Mouse (Mus musculus) heart, embryonic 14.5 days (tissue): ENCODE results near the gene Ppp1r14d. TPM values are rescaled to one million over a fixed set of nuclear protein-coding genes. Genes with fewer than 3 reads are reported as not detected.

Experiments used
- ATAC-seq: fragments of 200-750 bp; cut with Nextera tagmentation; 2 replicates; pipeline ENCODE4 v1.8.0; 2017; ENCODE audit warnings: low read depth, moderate TSS enrichment; ENCODE audit not compliant: insufficient number of reproducible peaks, insufficient read depth, low FRiP score
- H3K27ac ChIP-seq, 2 experiments: fragments of 200-500 bp in 1 of 2; fragments of 300-500 bp in 1 of 2; sonication (generic) in 1 of 2; replicated peaks in 1 of 2; 2 replicates each; pipeline ENCODE4 v1.5.1; 2012 to 2014; ENCODE audit warnings: low read depth in 2 of 2, low read length in 2 of 2, control low read depth in 1 of 2, mild to moderate bottlenecking in 1 of 2, mixed read lengths in 1 of 2; ENCODE audit not compliant: control insufficient read depth in 1 of 2, insufficient read depth in 1 of 2
- H3K27me3 ChIP-seq: fragments of 300-500 bp; sonication (generic); 2 replicates; pipeline ENCODE4 v1.6.1; 2014; ENCODE audit warnings: mild to moderate bottlenecking, low read length, control low read depth; ENCODE audit not compliant: control insufficient read depth, insufficient read depth
- H3K36me3 ChIP-seq: fragments of 300-500 bp; sonication (generic); 2 replicates; pipeline ENCODE4 v1.6.1; 2014; ENCODE audit warnings: mild to moderate bottlenecking, control low read depth, low read length, mixed read lengths; ENCODE audit not compliant: control insufficient read depth, insufficient read depth
- H3K4me1 ChIP-seq, 2 experiments: fragments of 200-500 bp in 1 of 2; fragments of 300-500 bp in 1 of 2; sonication (generic) in 1 of 2; 2 replicates each; pipeline ENCODE4 v1.6.1; 2012 to 2014; ENCODE audit warnings: low read length in 2 of 2, control low read depth in 1 of 2, mixed read lengths in 1 of 2; ENCODE audit not compliant: control insufficient read depth in 2 of 2, insufficient read depth in 2 of 2
- H3K4me2 ChIP-seq: fragments of 300-500 bp; sonication (generic); 2 replicates; pipeline ENCODE4 v1.6.1; 2014; ENCODE audit warnings: mild to moderate bottlenecking, low read length
- H3K4me3 ChIP-seq, 2 experiments: fragments of 200-500 bp in 1 of 2; fragments of 300-500 bp in 1 of 2; sonication (generic) in 1 of 2; 2 replicates each; pipeline ENCODE4 v1.5.1; 2012 to 2014; ENCODE audit warnings: low read length in 2 of 2, mild to moderate bottlenecking in 2 of 2, control low read depth in 1 of 2, low read depth in 1 of 2, moderate library complexity in 1 of 2; ENCODE audit not compliant: control insufficient read depth in 1 of 2, insufficient read depth in 1 of 2
- H3K9ac ChIP-seq: fragments of 300-500 bp; sonication (generic); 2 replicates; pipeline ENCODE4 v1.6.1; 2014; ENCODE audit warnings: mild to moderate bottlenecking, low read length
- H3K9me3 ChIP-seq: fragments of 300-500 bp; sonication (generic); 2 replicates; pipeline ENCODE4 v1.6.1; 2016; ENCODE audit warnings: low read length, control low read depth; ENCODE audit not compliant: control insufficient read depth
- WGBS: fragments of 180-500 bp; shearing (Covaris S2); extraction: QIAGEN DNeasy Blood & Tissue Kit; methylation state at CpG from one replicate; pipeline ENCODE4 v1.1.7; 2014; 5-methylcytosine and 5-hydroxymethylcytosine counted together
- polyA plus RNA-seq: library from polyadenylated mRNA; unstranded; fragments of >200 nt; fragmentation: Nextera tagmentation; extraction: Ambion mirVana; gene quantifications from 2 replicates; pipeline ENCODE4 v1.2.1, GENCODE M21; 2014

The Ppp1r14d gene
- not detected in 2 replicates for polyA plus RNA-seq

DNA sequence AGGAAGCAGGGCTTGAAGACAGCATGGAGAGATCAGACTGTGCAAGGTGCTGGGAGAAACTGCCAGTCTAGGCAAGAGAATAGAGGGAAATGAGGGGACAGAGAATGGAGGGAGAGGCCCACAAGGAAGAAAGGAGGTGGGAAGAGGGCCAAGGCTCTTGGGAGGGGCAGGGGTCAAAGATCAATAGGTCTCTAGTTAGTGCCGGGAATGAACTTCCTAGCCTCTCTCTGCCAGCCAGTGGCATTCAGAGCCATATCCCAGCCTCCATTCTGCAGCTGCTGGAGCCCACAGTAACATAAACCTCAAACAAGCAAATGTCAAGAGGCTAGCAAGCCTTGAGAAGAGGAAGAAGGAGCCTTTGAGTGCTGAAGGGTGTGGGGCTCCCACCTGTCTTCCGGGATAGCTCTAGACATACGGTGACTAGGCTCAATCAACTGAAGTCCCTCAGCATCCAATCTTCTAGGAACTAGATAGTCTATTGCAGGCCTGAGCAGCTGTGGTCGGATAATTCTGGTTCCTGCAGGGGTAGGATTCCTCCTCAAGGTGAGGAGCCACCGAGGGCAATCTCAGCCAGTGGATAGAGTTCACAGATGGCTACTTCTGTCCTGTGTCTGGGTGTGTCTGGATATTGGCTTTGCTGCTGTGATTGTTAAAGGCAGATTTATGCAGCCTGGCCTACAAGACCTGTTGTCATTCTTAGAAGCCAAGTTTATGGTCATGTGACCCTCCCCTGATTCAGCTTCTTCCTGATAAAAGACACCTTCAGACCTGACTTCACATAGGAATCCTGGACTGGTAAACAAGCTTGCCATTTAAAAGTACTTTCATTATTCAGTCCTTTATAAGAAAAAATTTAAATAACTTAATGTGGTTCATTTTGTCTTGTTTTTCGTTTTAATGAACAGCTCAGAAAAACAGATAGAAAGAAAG, at the start of gene Ppp1r14d:
Gene Ppp1r14d (minus strand): TSS at position 132 of the 930 bp plus-strand sequence.
- no peak for ATAC-seq
- 62% methylated on average over 6 of the region's 6 CpGs for WGBS
- no peaks in the 10 kb centered on the region for H3K36me3 ChIP-seq
- no peaks in the 10 kb centered on the region for H3K4me1 ChIP-seq
- H3K4me2 ChIP-seq, result no peak within 1 kb of the TSS
- no peak within 1 kb of the TSS for H3K9ac ChIP-seq
- H3K4me3 ChIP-seq, result no peak within 1 kb of the TSS
- no peaks in the 10 kb centered on the region for H3K9me3 ChIP-seq
- peaks cover 12% of the 10 kb centered on the region for H3K27me3 ChIP-seq
- H3K27ac ChIP-seq, result no peak within 1 kb of the TSS

DNA sequence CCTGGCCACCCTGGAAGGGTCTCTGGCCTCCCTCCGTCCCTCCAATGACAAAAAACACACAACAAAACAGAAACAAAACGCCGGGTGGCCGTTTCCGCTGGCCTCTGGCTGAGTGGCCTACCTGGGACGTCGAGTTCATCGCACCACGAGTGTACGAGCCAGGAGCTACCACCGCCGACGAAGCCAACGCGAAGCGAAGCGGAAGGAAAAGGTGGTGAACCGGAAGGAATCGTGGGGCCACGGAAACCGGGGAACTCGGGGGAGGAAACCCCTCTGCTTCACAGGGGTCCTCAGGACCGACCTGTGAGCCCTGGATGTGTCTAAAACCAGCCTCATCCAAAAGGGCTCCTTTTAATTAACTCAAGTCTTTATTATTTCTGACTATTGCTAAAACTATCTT, 48.1 kb upstream of the Ppp1r14d start:
- no peaks in the 10 kb centered on the region for H3K27me3 ChIP-seq
- 86% methylated on average over 23 of the region's 23 CpGs for WGBS

DNA sequence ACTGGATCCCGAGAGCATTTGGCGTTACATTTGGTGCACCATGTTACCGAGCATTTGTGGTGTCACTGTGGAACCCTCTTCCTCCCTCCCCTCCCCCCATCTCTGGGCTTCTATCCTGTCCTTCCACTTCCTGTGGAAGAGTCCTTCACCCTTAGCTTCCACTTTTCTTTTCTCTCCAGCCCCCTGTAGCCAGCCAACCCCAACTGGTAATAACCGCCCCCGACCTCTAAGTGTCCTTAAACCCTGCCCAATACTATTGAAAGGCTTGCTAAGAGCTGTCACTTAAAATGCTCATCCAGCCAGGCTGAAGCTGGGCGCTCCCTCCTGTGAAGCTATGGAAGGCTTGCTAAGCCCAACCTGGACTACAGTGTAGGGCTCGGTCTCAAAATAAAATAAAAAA, 47.2 kb upstream of the Ppp1r14d start:
- H3K27me3 ChIP-seq, result no peaks in the 10 kb centered on the region
- H3K27ac ChIP-seq, result no peak overlapping the region
- no peaks in the 10 kb centered on the region for H3K4me1 ChIP-seq
- 71% methylated on average over 7 of the region's 7 CpGs for WGBS
- ATAC-seq, result no peak
- no peaks in the 10 kb centered on the region for H3K9me3 ChIP-seq
- no peaks in the 10 kb centered on the region for H3K36me3 ChIP-seq
- no peak overlapping the region for H3K9ac ChIP-seq
- no peak overlapping the region for H3K4me3 ChIP-seq
- H3K4me2 ChIP-seq, result no peak overlapping the region

More for the DNA sequence above, 48.1 kb upstream of the Ppp1r14d start:
- no peak overlapping the region for H3K4me2 ChIP-seq
- H3K4me1 ChIP-seq, result no peaks in the 10 kb centered on the region
- no peaks in the 10 kb centered on the region for H3K9me3 ChIP-seq
- no peaks in the 10 kb centered on the region for H3K36me3 ChIP-seq
- H3K9ac ChIP-seq, result no peak overlapping the region
- no peak for ATAC-seq
- H3K27ac ChIP-seq, result no peak overlapping the region
- no peak overlapping the region for H3K4me3 ChIP-seq

- Histone ChIP-seq H3K4me1 (no peaks in the 10 kb centered on the region), H3K27me3 (peaks cover 17% of the 10 kb centered on the region), H3K4me3 (no peak overlapping the region), H3K9ac (no peak overlapping the region), H3K9me3 (no peaks in the 10 kb centered on the region), H3K27ac (no peak overlapping the region), H3K36me3 (no peaks in the 10 kb centered on the region), H3K4me2 (no peak overlapping the region)
- no peak for ATAC-seq
- WGBS, result 75% methylated on average over 1 of the region's 1 CpGs
Measured at GRCm38 (mm10) chr2:119274126-119274525, 44.4 kb upstream of the Ppp1r14d start.

DNA sequence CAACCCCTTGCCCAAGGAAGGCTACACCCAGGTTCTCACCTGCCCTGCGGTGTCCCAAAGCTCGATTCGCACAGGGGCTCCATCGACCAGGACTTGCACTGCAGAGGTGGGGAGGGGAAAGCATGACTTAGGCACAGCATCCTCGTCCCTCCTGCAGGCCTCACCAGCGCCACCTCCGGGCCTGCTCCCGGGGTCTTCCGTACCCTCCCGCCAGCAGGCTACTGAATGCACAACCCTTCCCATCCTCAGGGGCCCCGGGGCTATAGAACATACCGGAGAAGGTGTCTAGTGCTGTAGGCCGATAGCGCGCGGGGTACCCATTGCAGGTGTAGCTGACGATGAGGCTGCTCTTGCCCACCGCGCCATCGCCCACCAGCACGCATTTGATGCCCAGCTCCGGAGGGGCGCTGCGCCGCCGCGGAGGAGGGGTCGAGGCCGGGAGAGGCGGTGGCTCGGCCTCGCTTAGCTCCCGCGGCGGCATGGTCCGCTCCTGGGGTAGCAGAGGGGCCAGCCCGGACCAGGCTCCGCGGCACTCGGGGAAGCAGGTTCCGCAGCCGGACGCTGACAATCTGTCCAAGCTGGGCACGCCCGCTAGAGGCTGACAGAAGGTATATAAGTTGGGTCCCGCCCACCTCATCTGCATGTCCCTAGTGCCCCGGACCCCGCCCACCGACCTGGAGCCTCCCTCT, 41.1 kb upstream of the Ppp1r14d start, which contains the start of gene Rhov:
Gene Rhov (minus strand): TSS at position 630 of the 689 bp plus-strand sequence.
- ATAC-seq, result peak; percentile 74
- Histone ChIP-seq H3K27me3 (peaks cover 21% of the 10 kb centered on the region), H3K9me3 (no peaks in the 10 kb centered on the region), H3K36me3 (no peaks in the 10 kb centered on the region), H3K4me3 (peak within 1 kb of the TSS; percentile 49 to 62), H3K4me1 (no peaks in the 10 kb centered on the region), H3K4me2 (peak within 1 kb of the TSS; percentile 99), H3K27ac (no peak within 1 kb of the TSS), H3K9ac (peak within 1 kb of the TSS; percentile 69)
- WGBS, result under 1% methylated on average over 49 of the region's 49 CpGs

- H3K27ac ChIP-seq, result no peak overlapping the region
- ATAC-seq, result no peak
- 46% methylated on average over 9 of the region's 9 CpGs for WGBS
Measured at GRCm38 (mm10) chr2:119270286-119270642, 40.6 kb upstream of the Ppp1r14d start.

DNA sequence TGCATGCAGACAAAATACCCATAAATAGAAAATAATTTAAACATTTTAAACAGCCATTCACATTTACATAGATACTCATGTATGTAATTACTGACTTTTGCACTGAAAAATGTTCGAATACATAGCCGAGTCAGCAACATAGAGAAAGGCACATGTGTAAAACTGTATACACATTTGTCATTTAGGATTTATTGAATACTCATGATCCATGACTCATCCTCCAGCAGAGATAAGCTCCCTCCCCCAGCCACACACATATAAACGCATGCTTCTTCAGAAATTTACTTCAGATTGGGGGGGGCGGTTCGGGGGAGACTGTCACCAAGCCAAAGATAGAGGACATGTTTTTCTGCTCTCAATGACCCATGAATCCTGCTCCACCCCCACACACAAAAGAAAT, 34.1 kb upstream of the Ppp1r14d start:
- no peak for ATAC-seq
- H3K36me3 ChIP-seq, result no peaks in the 10 kb centered on the region
- no peak overlapping the region for H3K27ac ChIP-seq
- 67% methylated on average over 5 of the region's 5 CpGs for WGBS
- H3K27me3 ChIP-seq, result 0 out of 2 replicates have a peak, but pooled peaks cover 2% of the 10 kb centered on the region
- H3K4me2 ChIP-seq, result no peak overlapping the region
- H3K4me3 ChIP-seq, result no peak overlapping the region
- H3K9ac ChIP-seq, result no peak overlapping the region
- peaks cover 4 to 8% of the 10 kb centered on the region in 2 experiments; a peak in 3 of 4 replicates for H3K4me1 ChIP-seq
- no peaks in the 10 kb centered on the region for H3K9me3 ChIP-seq

More at GRCm38 (mm10) chr2:119270286-119270642, 40.6 kb upstream of the Ppp1r14d start:
- Histone ChIP-seq H3K4me1 (no peaks in the 10 kb centered on the region), H3K9ac (0 out of 2 replicates have a peak overlapping the region, but pooled peaks have one; percentile 69), H3K27me3 (peaks cover 21% of the 10 kb centered on the region), H3K9me3 (no peaks in the 10 kb centered on the region), H3K4me3 (peak overlapping the region in 1 of 2 experiments; percentile 62; a peak in 1 of 4 replicates), H3K4me2 (peak overlapping the region; percentile 99), H3K36me3 (no peaks in the 10 kb centered on the region)
